Mouse (Mus musculus): ENCODE results near the gene Slc22a15.

Slc22a15 gene

DNA sequence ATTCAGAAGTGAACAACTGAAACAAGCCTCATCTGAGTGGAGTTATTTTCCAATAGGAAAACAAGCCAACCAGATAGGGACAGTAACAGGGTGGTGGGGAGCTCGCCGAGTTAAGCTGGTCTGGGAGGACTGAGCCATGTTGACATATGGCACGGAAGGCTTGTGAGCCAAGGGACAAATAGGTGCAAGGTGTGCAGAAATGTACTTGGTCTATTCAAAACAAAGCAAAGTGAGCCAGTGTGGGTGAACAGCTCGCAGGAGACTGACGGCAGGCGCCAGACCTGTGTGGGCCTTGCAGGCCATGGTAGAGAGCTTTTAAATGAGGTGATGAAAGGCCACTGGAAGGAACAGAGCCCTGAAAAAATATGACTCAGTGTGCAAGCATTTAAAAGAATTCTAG, 116.6 kb downstream of the Slc22a15 start:
- DNase-seq, result no peak

- no peak for DNase-seq
These were observed 117.3 kb downstream of the Slc22a15 start for GRCm38 (mm10) chr3:101806941-101807340.

- DNase-seq, result peak; percentile 91
These were observed 118.1 kb downstream of the Slc22a15 start for GRCm38 (mm10) chr3:101806149-101806548.
